Mouse (Mus musculus): ENCODE measurements around the gene Plet1. TPM values are rescaled to one million over a fixed set of nuclear protein-coding genes. Genes with fewer than 3 reads are reported as not detected.

The Plet1 gene
- polyA plus RNA-seq, 1 experiment from 2014 or later: 0.58 TPM

DNA sequence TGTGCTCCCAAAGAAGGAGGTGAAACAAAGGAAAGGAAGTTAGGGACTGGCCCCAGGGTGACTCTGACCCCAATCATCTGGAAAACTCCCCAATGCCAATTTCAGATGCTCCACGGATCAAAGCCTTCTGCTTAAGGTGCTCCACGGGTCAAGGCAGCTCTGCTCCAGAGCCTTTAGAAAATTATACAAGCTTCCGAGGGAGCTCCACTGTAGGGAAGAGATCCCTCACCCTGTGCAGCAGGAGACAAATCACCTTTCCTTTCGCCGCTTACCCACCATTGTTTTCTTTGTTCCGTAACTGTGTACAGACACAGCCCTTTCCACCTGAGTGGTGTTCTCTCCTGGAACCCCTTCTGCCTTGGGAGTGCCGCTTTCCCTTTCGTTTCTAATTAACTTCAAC, 18.6 kb upstream of the Plet1 start:
- H3K4me3 ChIP-seq (replicated peaks): no peak overlapping the region
- no peaks in the 10 kb centered on the region for H3K9me3 ChIP-seq
- no peaks in the 10 kb centered on the region for H3K36me3 ChIP-seq
- no peak overlapping the region for H3K9ac ChIP-seq (replicated peaks)
- H3K4me2 ChIP-seq (replicated peaks): no peak overlapping the region
- ATAC-seq: no peak
- H3K27me3 ChIP-seq: 0 out of 2 replicates have a peak, but pooled peaks cover 4% of the 10 kb centered on the region
- no peak overlapping the region for H3K27ac ChIP-seq
- H3K4me1 ChIP-seq (replicated peaks): 0 out of 2 replicates have a peak, but pooled peaks cover 9% of the 10 kb centered on the region
- 57% methylated on average over 8 of the region's 8 CpGs for WGBS

DNA sequence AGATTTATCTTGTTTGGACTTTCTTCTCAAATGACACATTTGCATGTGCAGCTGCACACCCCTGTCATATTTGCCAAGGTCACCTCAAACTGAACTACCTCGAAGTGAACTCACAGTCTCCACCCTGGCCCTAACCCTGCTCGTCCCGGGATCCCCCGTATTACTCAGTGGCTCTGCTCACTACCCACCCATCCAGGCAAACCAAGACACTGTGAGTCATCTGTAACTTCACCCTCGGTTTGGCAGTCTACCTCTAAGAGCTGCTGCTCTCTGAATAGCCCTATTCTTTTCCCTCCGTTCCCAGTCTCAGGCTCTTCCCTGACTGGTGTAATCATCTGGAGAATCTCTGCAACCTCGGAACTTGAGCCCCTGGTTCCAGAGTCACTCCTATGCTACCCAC, 17.7 kb upstream of the Plet1 start:
- no peak for ATAC-seq
- WGBS: 77% methylated on average over 7 of the region's 7 CpGs
- Histone ChIP-seq H3K27ac (no peak overlapping the region), H3K4me2 (replicated peaks) (no peak overlapping the region), H3K4me3 (replicated peaks) (no peak overlapping the region), H3K4me1 (replicated peaks) (0 out of 2 replicates have a peak, but pooled peaks cover 9% of the 10 kb centered on the region), H3K36me3 (no peaks in the 10 kb centered on the region), H3K27me3 (0 out of 2 replicates have a peak, but pooled peaks cover 4% of the 10 kb centered on the region), H3K9me3 (no peaks in the 10 kb centered on the region), H3K9ac (replicated peaks) (no peak overlapping the region)

DNA sequence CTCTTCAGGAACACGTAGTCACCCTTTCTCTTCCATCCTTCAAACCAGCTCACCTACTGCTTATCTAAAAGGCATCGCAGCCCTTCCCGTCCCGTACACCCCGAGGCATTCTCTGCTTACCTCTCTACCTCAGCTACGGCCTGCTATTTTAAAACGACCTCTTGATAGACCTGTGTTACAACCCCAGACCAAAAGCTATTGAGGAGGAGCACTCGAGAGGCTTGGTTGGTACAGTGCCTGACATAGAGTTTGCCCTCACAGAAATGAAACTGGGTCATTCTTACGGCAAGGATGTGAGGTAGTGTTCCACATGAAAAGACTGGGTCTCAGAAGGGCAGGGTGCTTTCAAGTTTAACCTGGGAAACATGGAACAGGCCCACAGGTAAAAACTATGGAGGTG, 17.1 kb upstream of the Plet1 start:
- WGBS: 93% methylated on average over 9 of the region's 9 CpGs
- Histone ChIP-seq H3K27ac (no peak overlapping the region), H3K9ac (replicated peaks) (no peak overlapping the region), H3K4me3 (replicated peaks) (no peak overlapping the region), H3K4me1 (replicated peaks) (0 out of 2 replicates have a peak, but pooled peaks cover 9% of the 10 kb centered on the region), H3K27me3 (0 out of 2 replicates have a peak, but pooled peaks cover 4% of the 10 kb centered on the region), H3K4me2 (replicated peaks) (no peak overlapping the region), H3K36me3 (no peaks in the 10 kb centered on the region), H3K9me3 (no peaks in the 10 kb centered on the region)
- no peak for ATAC-seq

DNA sequence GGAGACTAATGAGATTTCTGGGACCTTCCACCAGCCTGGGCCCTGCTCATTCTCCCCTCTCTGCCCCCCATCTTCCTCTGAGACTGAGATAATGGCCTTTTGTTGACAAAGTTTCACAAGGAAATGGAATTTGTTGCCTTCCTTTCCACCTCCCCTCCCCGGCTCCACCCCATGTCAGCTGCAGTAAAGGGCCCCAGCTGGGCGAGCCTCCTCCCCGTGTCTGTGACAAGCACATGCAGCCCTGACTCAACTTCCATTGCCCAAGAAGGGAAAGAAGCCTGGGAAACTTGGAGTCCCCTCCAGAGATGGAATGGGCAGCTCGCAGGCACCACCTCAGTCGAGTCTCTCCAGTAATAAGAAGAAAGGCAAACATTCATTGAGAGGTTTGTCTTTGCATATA, 15.5 kb upstream of the Plet1 start:
- Histone ChIP-seq H3K9ac (replicated peaks) (no peak overlapping the region), H3K27ac (no peak overlapping the region), H3K4me1 (replicated peaks) (0 out of 2 replicates have a peak, but pooled peaks cover 9% of the 10 kb centered on the region), H3K9me3 (no peaks in the 10 kb centered on the region), H3K27me3 (0 out of 2 replicates have a peak, but pooled peaks cover 4% of the 10 kb centered on the region), H3K4me3 (replicated peaks) (no peak overlapping the region), H3K36me3 (no peaks in the 10 kb centered on the region), H3K4me2 (replicated peaks) (no peak overlapping the region)
- 12% methylated on average over 5 of the region's 5 CpGs for WGBS
- no peak for ATAC-seq

DNA sequence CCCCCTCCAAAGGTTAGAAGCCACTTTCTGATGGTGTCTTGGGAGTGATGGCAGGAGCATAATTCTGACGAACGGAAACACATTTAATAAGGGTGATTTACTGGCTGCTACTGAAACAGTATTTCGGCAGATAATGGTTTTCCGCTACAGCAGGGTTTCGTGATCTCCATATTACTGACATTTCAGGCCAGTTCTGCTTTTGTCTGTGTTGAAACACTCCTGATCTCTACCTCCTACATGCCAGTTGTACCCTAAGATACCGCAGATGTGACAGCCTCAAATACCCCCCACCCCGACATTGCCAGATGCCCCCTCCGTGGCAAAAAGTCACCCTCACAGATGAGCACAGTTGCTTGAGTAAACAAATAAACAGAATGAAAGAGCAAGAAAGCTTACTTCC, 14.8 kb upstream of the Plet1 start:
- Histone ChIP-seq H3K27me3 (peaks cover 4% of the 10 kb centered on the region; the same call in 1 of the 2 replicates), H3K4me3 (replicated peaks) (no peak overlapping the region), H3K4me1 (replicated peaks) (0 out of 2 replicates have a peak, but pooled peaks cover 9% of the 10 kb centered on the region), H3K36me3 (no peaks in the 10 kb centered on the region), H3K9me3 (no peaks in the 10 kb centered on the region), H3K27ac (no peak overlapping the region), H3K4me2 (replicated peaks) (no peak overlapping the region), H3K9ac (replicated peaks) (no peak overlapping the region)
- WGBS: 29% methylated on average over 8 of the region's 8 CpGs
- ATAC-seq: no peak

DNA sequence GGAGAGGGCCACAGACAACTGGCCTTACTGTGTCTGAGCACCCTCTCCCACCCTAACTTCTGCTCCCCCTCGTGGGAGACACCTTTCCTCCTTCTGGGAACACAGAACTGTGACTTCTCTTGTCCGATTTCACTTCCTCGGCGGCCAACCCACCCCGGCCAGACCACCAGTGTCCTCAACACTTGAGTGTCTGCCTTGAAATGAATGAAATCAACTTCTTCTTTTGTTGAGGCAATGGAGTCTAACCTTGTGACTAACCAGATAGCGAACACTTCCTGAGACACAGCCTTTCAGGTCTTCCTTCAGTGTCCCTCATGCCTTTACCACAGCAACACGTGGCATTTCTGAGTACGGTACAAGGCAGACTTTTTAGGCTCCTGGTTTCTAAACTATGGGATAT, 11.6 kb upstream of the Plet1 start:
- Histone ChIP-seq H3K27me3 (peaks cover 4% of the 10 kb centered on the region; the same call in 1 of the 2 replicates), H3K4me2 (replicated peaks) (no peak overlapping the region), H3K27ac (no peak overlapping the region), H3K36me3 (no peaks in the 10 kb centered on the region), H3K9me3 (no peaks in the 10 kb centered on the region), H3K4me1 (replicated peaks) (peaks cover 17% of the 10 kb centered on the region), H3K9ac (replicated peaks) (no peak overlapping the region), H3K4me3 (replicated peaks) (no peak overlapping the region)
- 88% methylated on average over 8 of the region's 8 CpGs for WGBS
- no peak for ATAC-seq

DNA sequence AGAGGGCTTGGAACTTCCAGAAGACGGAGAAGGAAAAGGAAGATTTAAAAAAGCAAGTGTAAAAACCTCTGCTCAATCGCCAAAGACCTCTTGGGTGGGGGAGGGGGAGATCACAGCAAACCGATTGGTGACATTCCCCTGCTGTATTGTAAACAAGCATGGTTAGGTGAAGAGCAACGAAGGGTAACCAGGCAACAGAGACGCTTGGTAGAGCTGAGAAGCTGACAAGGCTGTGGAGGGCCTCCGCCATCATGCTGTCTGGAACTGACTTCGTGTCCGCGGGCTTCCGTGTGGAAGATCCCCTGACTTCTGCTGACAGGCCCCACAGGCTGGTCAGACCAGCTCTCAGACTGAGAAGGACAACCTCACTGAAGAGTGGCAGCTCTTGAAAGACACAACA, 8.8 kb upstream of the Plet1 start:
- no peak overlapping the region for H3K4me3 ChIP-seq (replicated peaks)
- peak overlapping the region; percentile 37 for H3K4me2 ChIP-seq (replicated peaks)
- no peaks in the 10 kb centered on the region; the same call in 1 of the 2 replicates for H3K27me3 ChIP-seq
- 4% methylated on average over 10 of the region's 10 CpGs for WGBS
- H3K9me3 ChIP-seq: no peaks in the 10 kb centered on the region
- H3K4me1 ChIP-seq (replicated peaks): peaks cover 7% of the 10 kb centered on the region
- H3K9ac ChIP-seq (replicated peaks): no peak overlapping the region
- no peak overlapping the region for H3K27ac ChIP-seq
- no peaks in the 10 kb centered on the region for H3K36me3 ChIP-seq
- 0 out of 2 replicates have a peak, but pooled peaks have one; percentile 27 for ATAC-seq

DNA sequence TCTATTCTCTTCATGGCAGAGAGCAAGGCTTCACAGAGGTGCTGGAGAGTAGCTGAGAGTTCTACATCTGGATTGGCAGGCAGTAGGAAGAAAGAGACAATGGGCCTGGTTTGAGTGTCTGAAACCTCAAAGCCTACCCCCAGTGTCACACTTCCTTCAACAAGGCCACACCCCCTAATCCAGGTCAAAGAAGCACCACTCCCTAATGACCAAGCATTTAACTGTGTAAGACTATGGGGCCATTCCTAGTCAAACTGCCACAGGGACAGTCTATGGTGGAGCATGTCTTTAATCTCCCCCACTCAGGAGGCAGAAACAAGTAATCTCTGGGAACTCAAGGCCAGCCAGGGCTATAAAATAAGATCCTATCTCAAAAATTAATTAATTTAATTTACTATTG, 3.5 kb upstream of the Plet1 start:
- H3K27ac ChIP-seq: no peak overlapping the region
- H3K27me3 ChIP-seq: no peaks in the 10 kb centered on the region
- H3K9me3 ChIP-seq: no peaks in the 10 kb centered on the region
- H3K4me1 ChIP-seq (replicated peaks): peaks cover 4% of the 10 kb centered on the region
- no peak overlapping the region for H3K9ac ChIP-seq (replicated peaks)
- H3K4me2 ChIP-seq (replicated peaks): no peak overlapping the region
- no peak overlapping the region for H3K4me3 ChIP-seq (replicated peaks)
- H3K36me3 ChIP-seq: no peaks in the 10 kb centered on the region
- no peak for ATAC-seq

DNA sequence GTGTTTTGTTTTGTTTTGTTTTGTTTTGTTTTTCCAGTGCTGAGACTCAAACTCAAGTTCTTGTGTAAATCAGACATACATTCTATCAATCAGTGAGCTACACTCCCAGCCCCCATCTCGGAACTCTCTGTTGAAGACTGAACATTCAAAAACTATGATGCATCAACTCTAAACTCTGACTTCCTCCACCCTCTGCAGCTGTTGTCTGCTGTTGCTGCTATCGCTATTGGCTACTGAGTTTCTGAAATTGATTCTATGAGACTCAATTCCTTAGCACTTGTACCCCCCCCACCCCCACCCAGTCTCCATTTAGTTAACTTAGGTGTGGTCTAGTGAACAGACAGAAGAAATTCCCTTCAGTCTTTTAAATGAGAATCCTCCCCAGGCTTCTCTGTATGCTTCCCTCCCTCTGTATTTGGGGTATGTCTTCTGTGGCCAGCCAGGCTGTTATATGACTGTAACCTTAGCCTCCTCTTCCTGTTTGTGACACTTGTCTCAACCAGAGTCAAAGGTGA, 2.7 kb upstream of the Plet1 start:
- Histone ChIP-seq H3K27me3 (no peaks in the 10 kb centered on the region), H3K36me3 (no peaks in the 10 kb centered on the region), H3K27ac (no peak overlapping the region), H3K9me3 (no peaks in the 10 kb centered on the region), H3K4me3 (replicated peaks) (no peak overlapping the region), H3K9ac (replicated peaks) (no peak overlapping the region), H3K4me2 (replicated peaks) (no peak overlapping the region), H3K4me1 (replicated peaks) (peaks cover 12% of the 10 kb centered on the region)
- 90% methylated on average over 2 of the region's 2 CpGs for WGBS
- no peak for ATAC-seq

DNA sequence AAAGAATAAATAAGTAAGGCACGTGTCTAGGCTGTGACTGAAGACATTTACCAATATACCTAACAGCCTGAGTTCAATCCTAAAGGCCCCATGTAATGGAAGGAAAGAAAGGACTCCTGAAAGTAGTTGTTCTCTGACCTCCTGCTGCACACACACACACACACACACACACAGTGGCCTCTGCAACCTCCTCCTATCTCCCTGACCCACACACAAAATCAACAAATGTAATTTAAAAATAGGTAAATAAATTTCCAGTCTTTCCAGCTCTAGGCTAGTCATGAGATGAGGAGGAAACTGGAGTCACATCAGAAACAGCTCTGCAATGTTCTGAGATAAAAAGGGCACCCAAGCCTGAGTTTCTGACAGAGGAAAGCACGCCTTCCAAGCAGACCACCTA, 548 bp upstream of the Plet1 start:
- Histone ChIP-seq H3K4me1 (replicated peaks) (peaks cover 18% of the 10 kb centered on the region), H3K9ac (replicated peaks) (no peak overlapping the region), H3K27ac (no peak overlapping the region), H3K27me3 (no peaks in the 10 kb centered on the region), H3K36me3 (no peaks in the 10 kb centered on the region), H3K9me3 (no peaks in the 10 kb centered on the region), H3K4me2 (replicated peaks) (no peak overlapping the region), H3K4me3 (replicated peaks) (no peak overlapping the region)
- ATAC-seq: no peak
- WGBS: 76% methylated on average over 2 of the region's 2 CpGs

DNA sequence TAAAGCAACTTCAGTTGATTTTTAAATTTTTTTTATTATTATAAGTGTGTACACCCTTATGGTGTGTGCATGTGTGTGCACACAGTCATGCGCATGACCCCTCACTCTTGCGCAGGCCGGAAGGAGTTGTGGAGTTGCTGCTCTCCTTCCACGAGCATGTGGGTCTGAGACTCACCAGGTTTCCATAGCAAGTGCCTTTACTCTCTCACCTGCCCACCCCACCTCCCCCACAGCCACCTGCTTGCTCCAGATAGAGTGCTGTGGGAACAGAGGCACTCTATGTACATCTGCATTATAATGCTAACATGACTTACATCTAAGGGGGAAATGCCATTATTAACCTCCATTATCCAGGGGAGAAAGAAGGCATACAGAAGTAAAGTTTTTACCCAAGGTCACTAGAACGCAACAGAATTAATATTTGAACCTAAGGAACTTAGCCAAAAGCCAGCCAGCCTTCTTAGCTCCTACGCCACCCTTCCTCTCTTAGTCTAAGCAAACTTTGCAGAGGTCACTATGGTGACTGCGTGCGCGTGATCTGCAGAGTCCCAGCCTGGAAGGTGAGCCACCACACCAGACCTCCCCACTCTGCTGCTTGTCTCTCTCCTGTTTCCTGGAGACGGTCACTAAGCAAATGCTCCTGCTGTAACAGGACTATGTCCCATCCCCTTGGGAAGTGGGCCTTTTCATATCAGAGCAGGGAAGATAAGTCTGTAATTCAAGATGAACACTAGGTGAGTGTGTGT, 1.3 kb downstream of the Plet1 start:
- ATAC-seq: peak; percentile 30; the same call in 1 of the 2 replicates

DNA sequence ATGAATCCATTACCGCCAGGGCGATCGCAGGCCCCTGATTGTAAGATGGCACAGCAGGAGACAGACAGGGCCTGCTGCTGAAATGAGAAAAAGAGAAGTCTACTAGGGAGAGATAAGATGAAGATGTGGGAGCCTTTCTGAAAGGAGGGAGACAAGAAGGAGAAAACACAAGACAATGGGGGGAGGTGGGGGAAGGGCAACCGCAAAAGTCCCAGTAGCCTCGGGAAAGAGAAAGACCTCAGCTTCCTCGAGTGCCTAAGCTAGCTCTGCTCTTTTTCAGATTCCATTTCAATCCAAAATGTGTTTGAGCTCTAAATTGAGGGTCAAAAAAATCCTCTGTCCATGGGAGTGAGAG, 1.8 kb downstream of the Plet1 start:
- Histone ChIP-seq H3K27ac (peak overlapping the region; percentile 4; the same call in 1 of the 2 replicates), H3K9ac (replicated peaks) (0 out of 2 replicates have a peak overlapping the region, but pooled peaks have one; percentile 5), H3K27me3 (no peaks in the 10 kb centered on the region), H3K4me1 (replicated peaks) (peaks cover 23% of the 10 kb centered on the region), H3K4me2 (replicated peaks) (0 out of 2 replicates have a peak overlapping the region, but pooled peaks have one; percentile 6), H3K36me3 (no peaks in the 10 kb centered on the region), H3K4me3 (replicated peaks) (no peak overlapping the region), H3K9me3 (no peaks in the 10 kb centered on the region)
- ATAC-seq: peak; percentile 34; the same call in 1 of the 2 replicates
- WGBS: 18% methylated on average over 6 of the region's 6 CpGs

More for the DNA sequence above, 1.3 kb downstream of the Plet1 start:
- H3K4me2 ChIP-seq (replicated peaks): 0 out of 2 replicates have a peak overlapping the region, but pooled peaks have one; percentile 6
- H3K27ac ChIP-seq: peak overlapping the region; percentile 4; the same call in 1 of the 2 replicates
- H3K4me1 ChIP-seq (replicated peaks): peaks cover 18% of the 10 kb centered on the region
- no peak overlapping the region for H3K4me3 ChIP-seq (replicated peaks)
- no peaks in the 10 kb centered on the region for H3K9me3 ChIP-seq
- H3K27me3 ChIP-seq: no peaks in the 10 kb centered on the region
- no peaks in the 10 kb centered on the region for H3K36me3 ChIP-seq
- 70% methylated on average over 10 of the region's 10 CpGs for WGBS
- H3K9ac ChIP-seq (replicated peaks): 0 out of 2 replicates have a peak overlapping the region, but pooled peaks have one; percentile 5

Data from midbrain, embryonic 13.5 days (tissue).